Mouse (Mus musculus): ENCODE measurements at regions not wholly inside any gene's neighbourhood (a gene's known extent, or its start where the extent isn't known, plus 50 kb on each side); places are given as distances from the start of the nearest gene placed in this dataset.

DNA sequence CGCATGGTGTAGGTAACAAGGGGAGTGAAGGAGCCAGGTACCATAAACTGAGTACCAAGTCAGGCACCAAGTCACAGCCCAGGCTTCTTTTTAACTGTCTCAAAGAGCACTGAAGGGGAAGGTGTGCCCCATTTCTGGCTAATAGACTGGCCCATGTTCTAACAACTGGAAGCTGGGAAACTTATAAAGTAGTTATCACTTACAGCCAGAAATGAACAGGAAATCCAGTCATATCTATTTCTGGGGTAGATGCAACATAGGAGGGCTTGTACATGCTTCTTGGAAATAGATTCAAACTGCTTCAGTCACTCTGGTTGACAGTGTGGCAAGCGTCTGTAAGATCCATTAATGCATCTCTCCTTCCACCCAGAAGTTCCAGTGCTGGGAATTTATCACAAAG, 635.3 kb upstream of the Fam160b2 start:
- ChIA-PET POLR2A (no interaction called here), CTCF (no interaction called here)

DNA sequence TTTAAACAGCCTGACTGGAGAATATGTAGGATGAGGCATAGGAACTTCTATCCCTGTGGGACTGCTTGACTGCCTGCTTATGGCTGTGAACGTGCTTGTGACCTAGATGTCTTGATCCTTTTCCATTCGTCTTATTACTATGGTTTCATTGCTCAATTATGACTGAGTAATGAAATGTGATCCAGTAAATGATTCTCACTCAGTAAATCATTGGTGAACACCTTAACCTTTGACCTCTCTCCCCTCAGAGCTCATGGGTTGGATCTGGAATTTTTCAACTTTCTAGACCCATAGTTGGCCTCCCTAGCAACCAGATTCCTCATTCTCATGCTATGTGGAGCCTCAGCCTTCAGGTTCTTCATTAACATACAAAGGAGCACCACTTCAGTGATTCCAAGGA, 634.6 kb upstream of the Fam160b2 start:
- CTCF ChIA-PET = no interaction called here
- POLR2A ChIA-PET = no interaction called here

DNA sequence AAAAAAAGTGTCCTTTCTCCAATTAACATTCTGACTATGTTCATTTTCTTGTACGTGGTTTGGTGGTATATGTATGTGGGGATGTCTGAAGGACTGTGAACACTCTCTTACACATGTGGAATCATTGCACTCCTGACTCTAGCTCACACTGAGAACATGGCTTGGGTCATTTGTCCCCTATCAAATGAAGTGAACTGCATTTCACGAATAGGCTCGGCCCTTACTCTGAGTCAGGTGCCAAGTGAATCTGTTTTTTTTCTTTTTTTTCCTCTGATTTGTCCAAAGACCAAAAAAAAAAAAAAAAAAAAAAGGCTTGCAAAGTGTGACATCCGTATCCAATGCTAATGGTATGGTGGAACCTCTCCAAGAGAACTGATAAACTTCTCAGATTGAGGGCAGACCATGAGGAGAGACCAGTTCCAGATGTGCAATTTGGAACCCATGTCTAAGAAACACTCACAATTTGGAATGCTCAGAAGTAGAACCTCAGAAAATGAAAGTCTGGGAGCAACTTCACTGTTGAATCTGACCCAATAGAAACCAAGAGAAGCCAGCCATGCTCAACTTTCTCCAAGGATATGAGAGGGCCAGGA, 631.7 kb upstream of the Fam160b2 start:
- CTCF ChIA-PET = interaction anchor here in 1 of 4 experiments (0.7 kb wide), 1 partner anchor 11 kb away, joined by 3 read pairs; no protein-coding TSS in a partner anchor
- POLR2A ChIA-PET = no interaction called here

DNA sequence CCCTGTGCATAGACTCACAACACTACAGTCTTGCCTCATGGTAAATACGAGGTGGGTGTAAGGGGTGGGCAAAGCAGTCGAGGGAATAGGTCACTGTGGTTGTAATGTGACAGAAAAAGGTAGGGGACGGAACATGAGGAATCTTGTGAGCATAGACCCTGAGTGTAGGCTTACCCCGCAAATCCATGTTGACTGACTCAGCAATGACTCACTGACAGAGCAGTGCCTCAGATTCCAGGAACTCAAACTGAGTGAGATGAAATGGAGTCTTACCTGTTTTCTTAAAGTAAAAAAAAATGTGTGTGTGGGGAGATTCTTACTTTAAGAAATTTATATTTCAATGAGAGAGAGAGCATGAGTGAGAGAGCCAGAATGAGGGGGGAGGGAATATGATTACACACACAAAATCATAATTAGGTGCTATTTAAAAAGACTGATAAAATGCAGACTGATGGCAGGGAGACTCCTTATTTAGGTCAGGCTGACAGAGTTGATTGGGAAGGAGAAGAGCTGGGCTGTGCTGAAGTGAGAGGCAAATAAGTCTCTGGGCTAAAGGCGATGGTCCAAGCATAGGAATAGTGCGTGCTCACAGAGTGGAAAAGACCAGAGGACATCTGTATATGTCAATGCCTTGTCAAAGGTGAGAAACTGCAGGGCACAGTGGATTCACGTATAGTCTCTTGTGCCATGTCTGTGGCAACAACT, 631.0 kb upstream of the Fam160b2 start:
- POLR2A ChIA-PET = no interaction called here
- CTCF ChIA-PET = interaction anchor here in 1 of 4 experiments (0.6 to 0.7 kb wide), 2 partner anchors 12 to 1063 kb away, joined by 3 to 4 read pairs; no protein-coding TSS in a partner anchor

DNA sequence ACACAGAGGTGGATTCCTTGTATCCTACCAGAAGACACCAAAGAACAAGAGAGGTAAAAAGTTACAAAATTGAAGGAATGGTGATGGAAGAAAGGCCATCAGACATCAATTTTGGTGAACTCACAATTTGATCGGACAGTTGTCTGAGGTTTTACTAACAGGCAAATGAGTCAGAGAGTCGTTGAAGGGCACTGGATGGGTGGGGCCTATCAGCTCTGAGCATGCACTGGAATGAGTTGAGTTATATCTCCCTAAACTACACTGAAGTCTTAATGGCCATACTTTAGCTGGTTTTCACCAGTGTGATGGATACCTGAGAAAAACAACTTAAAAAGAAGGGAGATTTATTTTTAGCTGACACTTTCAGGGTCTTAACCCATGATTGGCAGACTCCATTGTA, 630.3 kb upstream of the Fam160b2 start:
- ChIA-PET POLR2A (no interaction called here), CTCF (interaction anchor here in 1 of 4 experiments (0.6 kb wide), 1 partner anchor 1062 kb away, joined by 4 read pairs; no protein-coding TSS in a partner anchor)

DNA sequence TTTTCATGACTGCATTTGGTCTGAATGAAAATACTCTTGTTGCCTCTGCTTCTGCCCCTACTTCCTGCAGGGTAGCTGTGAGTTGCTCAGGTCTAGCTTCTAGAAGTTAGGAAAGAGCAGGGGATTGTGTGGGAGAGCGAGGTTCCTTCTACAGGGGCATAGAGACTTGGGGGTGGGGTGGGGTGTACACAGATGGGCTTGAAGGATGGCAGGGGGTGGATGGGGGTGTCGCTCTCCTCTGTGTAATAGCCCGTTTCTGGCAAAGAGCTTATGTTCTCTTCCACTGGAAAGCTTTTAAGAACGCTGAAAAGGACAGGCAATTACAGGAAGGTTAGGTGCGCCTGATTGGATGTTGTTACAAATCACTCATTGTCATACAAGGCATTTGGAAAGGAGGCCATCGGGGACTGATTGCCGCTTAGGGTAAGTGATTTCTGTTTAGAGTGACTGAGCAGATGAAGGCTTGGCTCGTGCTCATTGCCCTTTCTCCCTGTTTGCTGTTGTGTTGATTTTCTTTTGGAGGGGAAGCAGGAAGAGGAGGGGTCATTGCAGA, 629.3 kb upstream of the Fam160b2 start:
- POLR2A ChIA-PET = no interaction called here

DNA sequence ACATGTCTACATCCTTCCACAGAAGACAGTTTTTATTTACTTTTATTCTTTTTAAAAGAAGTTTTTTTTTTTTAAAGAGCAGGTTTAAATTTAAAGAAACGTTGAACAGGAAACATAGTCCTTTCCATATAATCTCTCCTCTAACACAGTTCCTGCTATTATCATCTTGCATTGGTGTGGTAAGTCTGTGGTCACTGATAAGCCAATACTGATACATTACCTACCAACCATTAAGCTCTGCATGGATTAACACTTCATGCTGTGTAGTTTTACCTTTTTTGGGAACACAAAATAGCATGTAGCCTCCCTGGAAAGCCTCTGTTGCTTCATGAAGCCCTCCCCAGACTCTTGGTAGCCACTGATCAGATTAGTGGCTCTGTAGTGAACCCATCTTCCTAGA, 617.4 kb upstream of the Fam160b2 start:
- ChIA-PET POLR2A (interaction anchor here in 1 of 4 experiments (0.7 kb wide), 1 partner anchor 431 kb away, joined by 3 read pairs; no protein-coding TSS in a partner anchor), CTCF (no interaction called here)

More for the DNA sequence above, 629.3 kb upstream of the Fam160b2 start:
- CTCF ChIA-PET = no interaction called here

DNA sequence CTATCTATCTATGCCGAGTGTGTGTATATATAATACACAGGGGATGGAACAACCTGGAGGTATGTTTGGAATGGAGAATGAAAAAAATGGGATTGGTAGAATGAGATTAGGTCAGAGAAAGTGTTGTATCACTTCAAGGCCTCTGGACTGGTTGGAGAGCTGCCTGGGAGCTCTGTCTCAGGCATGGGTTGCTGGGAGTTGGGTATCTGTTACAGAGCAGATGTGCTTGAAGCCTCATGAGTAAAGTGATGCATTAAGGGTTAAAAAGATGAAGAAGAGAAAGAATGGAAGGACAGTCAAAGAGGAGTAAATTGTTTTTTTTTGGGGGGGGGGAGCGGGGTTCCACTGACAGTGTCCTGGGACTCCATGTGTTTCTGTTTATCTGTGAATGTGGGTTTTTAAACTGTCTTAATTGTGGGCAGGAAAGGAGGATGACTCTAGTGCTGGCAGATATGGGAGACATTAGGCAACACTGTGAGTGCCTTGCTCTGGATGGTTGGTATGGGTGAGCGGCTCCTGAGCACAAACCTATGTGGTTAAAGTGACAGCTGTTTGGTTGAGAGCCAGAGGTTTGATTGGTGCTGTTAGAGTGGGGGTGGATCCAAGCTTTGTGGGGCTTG, 611.8 kb upstream of the Fam160b2 start:
- ChIA-PET CTCF (no interaction called here), POLR2A (no interaction called here)

DNA sequence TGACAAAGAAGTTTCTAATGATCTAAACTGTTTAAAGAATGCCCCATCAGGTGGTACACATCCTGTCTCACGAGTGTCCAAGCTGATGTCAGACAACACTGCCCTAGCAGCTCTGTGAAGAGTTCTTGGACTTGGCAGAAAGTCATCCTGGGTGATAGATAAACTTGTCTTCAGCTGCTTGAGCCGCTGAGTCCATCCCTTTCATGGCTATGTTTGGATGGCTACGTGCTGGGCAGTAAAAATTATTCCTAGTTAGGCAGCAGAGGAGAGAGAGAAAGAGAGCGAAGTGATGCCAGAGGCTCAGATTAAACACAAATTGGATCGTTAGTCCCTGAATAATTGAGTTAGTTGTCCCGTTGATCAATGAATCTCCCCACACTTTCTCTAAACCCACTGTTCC, 603.8 kb upstream of the Fam160b2 start:
- CTCF ChIA-PET = no interaction called here
- POLR2A ChIA-PET = interaction anchor here in 1 of 4 experiments (0.8 kb wide), 1 partner anchor 507 kb away, joined by 4 read pairs; no protein-coding TSS in a partner anchor

DNA sequence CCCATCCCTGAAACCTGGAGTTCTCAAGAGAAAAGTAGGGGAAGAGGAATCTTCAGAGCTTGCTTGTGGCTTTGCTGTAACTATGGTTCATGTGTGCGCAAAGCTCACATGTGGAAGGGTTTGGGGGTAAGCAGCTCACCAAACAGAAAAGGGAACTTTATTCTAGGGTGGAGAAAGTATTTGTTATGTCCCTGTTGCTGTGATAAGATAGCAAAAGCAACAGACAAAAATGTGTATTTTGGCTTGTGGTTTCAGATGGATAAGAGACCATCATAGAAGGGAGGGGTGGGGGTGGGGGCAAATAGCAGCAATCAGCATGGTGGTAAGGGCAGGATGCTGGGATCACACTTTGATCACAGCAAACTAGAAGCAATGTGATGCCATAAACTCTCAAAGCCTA, 601.3 kb upstream of the Fam160b2 start:
- ChIA-PET POLR2A (no interaction called here), CTCF (interaction anchor here in 1 of 4 experiments (0.5 kb wide), 1 partner anchor 99 kb away, joined by 3 read pairs; no protein-coding TSS in a partner anchor)

DNA sequence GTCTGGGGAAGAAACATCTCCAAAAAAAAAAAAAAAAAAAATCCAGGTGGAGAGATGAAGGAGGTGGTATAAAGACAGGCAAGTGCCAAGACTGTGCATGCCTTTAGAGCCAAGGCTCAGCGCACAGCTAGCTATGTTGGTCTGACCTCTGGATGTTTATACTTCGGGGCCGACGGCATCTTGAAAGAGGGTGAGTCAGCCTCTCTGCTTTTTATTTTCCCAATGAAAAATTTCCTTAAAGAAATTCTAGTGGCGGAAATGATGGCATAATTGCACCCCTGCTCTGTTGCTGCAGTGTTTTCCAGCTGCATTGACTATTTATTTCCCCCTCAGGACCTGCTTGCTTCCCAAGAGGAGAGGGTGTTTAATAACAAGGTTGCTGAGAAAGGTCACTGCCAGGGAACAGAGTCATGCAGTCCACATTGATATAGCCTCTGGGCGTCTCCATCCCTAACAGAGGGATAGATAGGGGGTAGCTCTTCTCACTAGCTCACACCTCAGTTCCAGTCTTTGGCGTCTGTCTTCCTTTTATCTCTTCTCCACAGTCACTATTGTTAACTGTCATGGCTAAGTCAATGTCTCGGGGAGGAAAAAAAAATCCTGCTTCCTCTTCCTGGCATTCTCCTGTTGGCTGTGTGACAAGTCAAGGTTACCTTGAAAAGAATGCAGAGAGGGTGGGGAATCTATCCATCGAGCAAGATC, 599.7 kb upstream of the Fam160b2 start:
- CTCF ChIA-PET = interaction anchor here in 1 of 4 experiments (0.6 kb wide), 1 partner anchor 306 kb away, joined by 3 read pairs; no protein-coding TSS in a partner anchor
- POLR2A ChIA-PET = no interaction called here

DNA sequence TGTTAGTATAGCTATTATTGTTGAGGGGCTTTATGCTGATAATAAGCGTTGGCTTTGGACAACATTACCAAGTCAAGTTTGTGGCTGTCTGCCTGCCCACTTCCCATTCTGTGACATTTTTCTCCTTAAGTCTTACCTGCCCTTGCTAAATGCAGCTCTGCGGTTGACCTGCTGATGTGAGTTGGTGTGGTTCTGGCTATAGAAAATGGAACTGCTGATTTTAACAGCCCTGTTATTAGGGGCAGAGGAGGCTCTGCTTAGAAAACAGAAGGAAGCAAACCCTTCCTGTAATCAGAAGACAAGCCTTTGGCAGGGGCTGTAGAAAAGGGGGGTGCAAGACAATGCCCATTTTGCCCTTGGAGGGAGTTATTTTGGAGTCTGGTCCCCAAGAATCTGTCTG, 594.6 kb upstream of the Fam160b2 start:
- POLR2A ChIA-PET = no interaction called here
- CTCF ChIA-PET = no interaction called here

DNA sequence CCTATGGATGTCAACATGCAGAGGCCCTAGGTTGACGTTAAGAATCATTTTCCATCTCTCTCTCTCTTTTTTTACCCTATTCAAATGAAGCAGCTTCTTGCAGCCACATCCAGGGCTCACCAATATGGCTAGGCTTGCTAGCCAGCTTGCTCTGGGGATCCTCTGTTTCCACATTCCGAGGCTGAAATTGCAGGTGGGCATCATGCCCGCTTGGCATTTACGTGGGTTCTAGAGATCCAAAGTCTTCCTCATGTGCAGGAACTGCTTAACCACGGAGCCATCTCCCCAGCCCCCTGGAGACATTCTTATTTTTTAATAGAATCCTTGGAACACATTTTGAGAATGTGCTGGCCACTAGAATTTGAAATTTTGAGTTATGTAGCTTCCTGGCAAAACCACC, 592.9 kb upstream of the Fam160b2 start:
- POLR2A ChIA-PET = no interaction called here
- CTCF ChIA-PET = no interaction called here

DNA sequence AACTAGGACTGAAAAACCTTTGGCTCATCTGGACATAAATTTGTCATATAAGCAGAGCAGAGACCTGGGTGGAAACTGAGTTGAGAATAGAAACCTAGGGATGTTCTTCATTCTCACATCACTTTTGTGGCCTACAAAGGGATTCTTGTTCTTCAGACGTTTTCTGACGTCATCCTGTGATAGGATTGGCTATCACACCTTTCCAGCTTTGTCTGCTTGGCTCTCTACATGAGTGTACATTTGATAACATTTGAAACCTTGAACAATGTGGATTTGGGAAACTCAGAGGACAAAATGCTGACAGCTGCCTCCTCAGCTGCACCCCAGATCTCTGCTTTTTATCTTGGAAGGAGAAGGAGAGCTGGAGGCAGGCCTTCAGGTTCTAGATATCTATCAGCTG, 589.7 kb upstream of the Fam160b2 start:
- CTCF ChIA-PET = no interaction called here
- POLR2A ChIA-PET = no interaction called here

DNA sequence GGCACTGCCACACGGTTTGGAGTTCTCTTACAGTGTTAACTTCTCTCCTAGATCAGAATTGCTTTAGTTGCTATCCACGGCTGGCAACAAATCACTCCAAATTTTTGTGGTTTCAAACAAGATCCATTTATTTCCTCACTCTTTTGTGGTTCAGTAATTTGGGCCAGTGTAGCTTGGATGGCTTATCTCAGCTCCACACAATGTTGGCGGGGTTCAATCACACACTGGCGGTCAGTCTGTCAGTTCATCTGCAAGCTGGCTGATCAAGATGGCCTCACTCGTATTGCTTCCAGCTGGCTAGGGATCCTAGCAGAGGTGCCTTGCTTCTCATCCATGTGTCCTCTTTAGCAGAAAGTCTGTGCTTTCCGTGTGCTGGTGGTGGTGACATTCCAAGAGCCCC, 577.7 kb upstream of the Fam160b2 start:
- ChIA-PET POLR2A (no interaction called here), CTCF (interaction anchor here in 1 of 4 experiments (0.6 kb wide), 1 partner anchor 549 kb away, joined by 3 read pairs; no protein-coding TSS in a partner anchor)

DNA sequence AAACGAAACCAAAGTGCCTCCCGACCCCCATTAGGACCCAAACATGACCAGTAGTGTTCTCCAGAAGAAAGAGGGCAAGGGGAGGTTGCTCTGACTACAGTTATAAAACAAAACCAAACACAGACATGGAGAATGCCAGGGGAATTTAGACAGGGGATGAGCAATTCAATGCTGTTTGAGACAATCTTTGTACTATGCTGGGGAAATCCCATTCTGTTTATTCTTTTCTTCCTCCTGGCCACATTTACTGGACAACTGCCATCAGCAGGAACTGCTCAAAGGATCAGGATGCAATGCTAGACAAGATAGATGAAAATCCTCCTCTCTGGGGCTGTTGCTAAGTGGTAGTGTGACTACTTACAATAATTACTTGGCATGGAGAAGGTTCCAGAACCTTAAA, 574.5 kb upstream of the Fam160b2 start:
- ChIA-PET POLR2A (interaction anchor here in 2 of 4 experiments (0.5 kb wide), 2 partner anchors 140 to 223 kb away, joined by 3 read pairs; no protein-coding TSS in a partner anchor), CTCF (no interaction called here)

DNA sequence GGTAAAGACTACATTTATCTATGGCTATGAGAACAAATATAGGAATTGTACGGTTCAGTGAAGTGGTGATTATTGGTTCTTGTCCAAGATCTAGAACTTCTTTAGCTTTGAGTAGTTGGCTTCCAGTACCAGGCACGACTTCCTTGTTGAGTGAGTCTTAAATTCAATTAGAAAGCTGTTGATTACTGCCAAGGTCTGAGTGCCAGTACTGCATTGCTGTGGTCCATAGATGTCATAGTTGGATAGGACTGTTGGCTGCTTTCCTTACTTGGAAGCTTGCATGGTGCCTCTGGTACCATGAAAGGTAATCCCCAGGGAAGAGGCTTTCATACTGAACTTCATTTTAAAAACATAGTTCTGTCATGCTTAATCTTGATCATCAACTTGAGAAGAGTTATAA, 559.9 kb upstream of the Fam160b2 start:
- CTCF ChIA-PET = no interaction called here

DNA sequence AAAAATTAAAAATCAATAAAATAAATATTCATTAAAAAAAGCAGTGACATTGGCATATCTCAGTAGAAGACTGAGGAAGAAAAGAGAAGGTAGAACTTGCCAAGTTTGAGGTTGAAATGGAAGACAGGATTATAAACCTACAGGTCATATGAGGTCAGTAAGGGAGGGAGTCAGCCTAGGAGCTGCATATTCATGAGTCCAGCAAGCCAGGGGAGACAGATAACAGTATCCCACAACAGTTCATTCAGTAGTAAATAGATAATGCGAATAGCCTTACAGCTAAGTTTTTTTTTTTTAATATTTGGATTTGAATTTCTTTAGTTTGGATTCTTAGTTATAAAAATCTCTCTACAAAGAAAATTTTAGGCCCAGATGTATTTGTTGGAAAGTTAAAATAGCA, 542.8 kb upstream of the Fam160b2 start:
- ChIA-PET POLR2A (interaction anchor here in 1 of 4 experiments (0.7 kb wide), 1 partner anchor 237 kb away, joined by 6 read pairs; no protein-coding TSS in a partner anchor), CTCF (no interaction called here)

More for the DNA sequence above, 559.9 kb upstream of the Fam160b2 start:
- POLR2A ChIA-PET = no interaction called here

DNA sequence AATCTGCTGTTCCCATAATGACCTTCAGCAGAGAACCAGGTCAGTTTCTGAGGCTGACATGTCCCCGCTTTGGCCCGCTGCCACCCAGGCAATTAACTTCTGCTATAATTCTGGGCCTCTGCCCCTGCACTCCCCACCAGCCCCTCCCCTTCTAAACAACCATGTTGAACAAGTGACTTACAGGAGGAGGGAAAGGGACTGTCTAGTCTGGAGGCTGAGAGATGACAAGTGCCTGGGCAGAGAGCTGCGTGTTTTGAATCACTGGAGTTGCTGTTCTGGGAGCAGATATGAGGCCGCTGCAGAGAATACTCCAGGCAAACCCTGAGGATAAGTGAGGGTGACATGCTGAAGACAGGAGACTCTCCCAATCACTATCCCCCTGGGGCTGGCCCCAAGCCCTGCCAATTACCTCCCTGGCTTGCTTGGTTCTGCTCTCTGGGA, 530.2 kb upstream of the Fam160b2 start:
- ChIA-PET POLR2A (no interaction called here), CTCF (interaction anchor here in 1 of 4 experiments (0.6 kb wide), 1 partner anchor 236 kb away, joined by 3 read pairs; no protein-coding TSS in a partner anchor)

DNA sequence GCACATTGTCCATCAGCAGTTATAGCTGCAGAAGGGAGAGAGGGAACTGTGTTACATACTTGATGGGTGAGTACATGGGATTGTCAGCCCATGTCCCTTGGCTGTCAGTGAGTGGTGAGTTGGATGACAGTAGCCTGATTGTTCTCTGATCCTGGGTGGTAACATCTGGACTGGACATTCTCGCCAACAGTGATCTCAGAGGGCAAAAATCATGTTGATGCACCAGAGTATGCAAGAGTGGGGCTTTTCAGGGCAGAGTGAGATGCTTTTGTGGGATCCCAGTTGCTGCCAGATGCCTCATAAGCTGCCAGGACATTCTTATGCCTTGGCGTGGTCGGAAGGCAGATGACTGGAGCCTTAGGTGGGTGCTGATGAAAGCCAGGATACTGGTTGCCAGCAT, 528.9 kb upstream of the Fam160b2 start:
- ChIA-PET CTCF (no interaction called here), POLR2A (no interaction called here)

Data from embryonic stem cell, embryonic (primary cell).